Mouse (Mus musculus) testis, adult 2 months (tissue): ENCODE results near the gene Cdkl3.

Source experiments
- CTCF ChIP-seq: fragments of 200-500 bp; IDR thresholded peaks from 2 replicates; pipeline ENCODE4 v1.5.1; 2012; ENCODE audit warnings: low read depth, mild to moderate bottlenecking, inconsistent platforms, low read length, moderate library complexity; ENCODE audit not compliant: control insufficient read depth, insufficient read depth, insufficient replicate concordance
- POLR2A ChIP-seq: fragments of 200-500 bp; IDR thresholded peaks from 2 replicates; pipeline ENCODE4 v1.6.1; 2012; ENCODE audit warnings: low read depth, mild to moderate bottlenecking, inconsistent platforms, low read length, moderate library complexity; ENCODE audit not compliant: control insufficient read depth

GRCm38 (mm10) chr11:52018217-52018616, 14.2 kb downstream of the Cdkl3 start:
- TF ChIP-seq POLR2A (no peak), CTCF (no peak)
